Mouse (Mus musculus) CH12.LX (cell line): ENCODE measurements around the gene Eif4g3.

Source experiments
- CTCF ChIP-seq, 2 experiments: IDR thresholded peaks in 1 of 2; conservative IDR thresholded peaks in 1 of 2; 2 replicates each; pipeline ENCODE4 v1.5.1; 2011 to 2012; ENCODE audit warnings: low read depth in 2 of 2, low read length in 2 of 2, improper control_type of control experiment in 1 of 2, inconsistent platforms in 1 of 2, mild to moderate bottlenecking in 1 of 2, moderate library complexity in 1 of 2
- HCFC1 ChIP-seq: IDR thresholded peaks from 2 replicates; pipeline ENCODE4 v1.6.1; 2012; ENCODE audit warnings: low read depth, mild to moderate bottlenecking, inconsistent platforms, low read length, improper control_type of control experiment
- KAT2A ChIP-seq: IDR thresholded peaks from 2 replicates; pipeline ENCODE4 v1.6.1; 2012; ENCODE audit warnings: low read length, improper control_type of control experiment, inconsistent platforms; ENCODE audit not compliant: insufficient replicate concordance
- MAFK ChIP-seq: IDR thresholded peaks from 2 replicates; pipeline ENCODE4 v1.6.1; 2011; ENCODE audit warnings: low read length, improper control_type of control experiment; ENCODE audit not compliant: insufficient replicate concordance
- RAD21 ChIP-seq: IDR thresholded peaks from 2 replicates; pipeline ENCODE4 v1.6.1; 2011; ENCODE audit warnings: low read depth, mild to moderate bottlenecking, low read length, improper control_type of control experiment, moderate library complexity
- SIN3A ChIP-seq: IDR thresholded peaks from 2 replicates; pipeline ENCODE4 v1.6.1; 2012; ENCODE audit warnings: low read length, improper control_type of control experiment, inconsistent platforms

GRCm38 (mm10) chr4:138221406-138221805 is 228.6 kb downstream of the Eif4g3 start:
- TF ChIP-seq CTCF (conservative IDR thresholded peaks at IDR 0.05 in 1 of 2, IDR thresholded peaks at IDR 0.05 in 1 of 2; ENCODE audit: low read depth in 2 of 2, low read length in 2 of 2) = no peak
- no peak for TF ChIP-seq RAD21
- no peak for TF ChIP-seq HCFC1
- TF ChIP-seq SIN3A = no peak
- TF ChIP-seq KAT2A = no peak
- no peak for TF ChIP-seq MAFK
